Mouse (Mus musculus): Measurements from ENCODE around the gene Mtmr10.

The Mtmr10 gene

GRCm38 (mm10) chr7:64248352-64248751, 39.1 kb upstream of the Mtmr10 start:
- Histone ChIP-seq H3K4me3 (replicated peaks; ENCODE audit: low read length) (no peak overlapping the region), H3K9me3 (ENCODE audit: low read length) (no peaks in the 10 kb centered on the region), H3K27me3 (ENCODE audit: insufficient read depth, low read length) (0 out of 2 replicates have a peak, but pooled peaks cover 2% of the 10 kb centered on the region), H3K36me3 (ENCODE audit: insufficient read depth, low read length) (no peaks in the 10 kb centered on the region), H3K4me1 (replicated peaks; ENCODE audit: low read depth, low read length) (no peaks in the 10 kb centered on the region)
- TF ChIP-seq POU5F1 (IDR thresholded peaks at IDR 0.05; ENCODE audit: borderline replicate concordance, low read length) = no peak
- no peak for TF ChIP-seq CTCF (conservative IDR thresholded peaks at IDR 0.05; ENCODE audit: low read length)
- TF ChIP-seq NANOG (IDR thresholded peaks at IDR 0.05; ENCODE audit: borderline replicate concordance, low read length) = no peak

DNA sequence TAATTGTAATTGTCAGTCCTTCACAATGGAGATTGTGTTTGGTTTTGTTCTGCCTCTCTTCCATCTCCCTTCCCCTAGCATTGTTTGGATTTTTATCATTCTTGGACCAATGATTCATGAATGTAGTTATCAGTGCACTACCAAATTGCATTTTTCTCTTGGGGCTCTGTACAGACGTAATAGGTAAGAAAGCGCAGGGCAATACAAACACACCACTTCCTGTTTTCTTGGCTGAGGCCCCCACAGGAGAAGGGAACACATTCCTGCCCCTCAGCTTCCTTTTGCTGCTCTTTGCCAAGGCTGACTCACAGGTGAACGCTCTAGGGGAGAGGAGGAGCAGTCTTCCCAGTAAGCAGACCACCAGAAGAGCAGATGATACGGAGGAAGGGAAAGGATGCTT, 37.7 kb upstream of the Mtmr10 start:
- Histone ChIP-seq H3K4me3 (replicated peaks; ENCODE audit: low read length) (no peak overlapping the region), H3K4me1 (replicated peaks; ENCODE audit: low read depth, low read length) (no peaks in the 10 kb centered on the region), H3K36me3 (ENCODE audit: insufficient read depth, low read length) (no peaks in the 10 kb centered on the region), H3K9me3 (ENCODE audit: low read length) (0 out of 2 replicates have a peak, but pooled peaks cover 4% of the 10 kb centered on the region), H3K27me3 (ENCODE audit: insufficient read depth, low read length) (peaks cover 5% of the 10 kb centered on the region; the same call in 1 of the 2 replicates)
- TF ChIP-seq NANOG (IDR thresholded peaks at IDR 0.05; ENCODE audit: borderline replicate concordance, low read length) (no peak), POU5F1 (IDR thresholded peaks at IDR 0.05; ENCODE audit: borderline replicate concordance, low read length) (no peak)

DNA sequence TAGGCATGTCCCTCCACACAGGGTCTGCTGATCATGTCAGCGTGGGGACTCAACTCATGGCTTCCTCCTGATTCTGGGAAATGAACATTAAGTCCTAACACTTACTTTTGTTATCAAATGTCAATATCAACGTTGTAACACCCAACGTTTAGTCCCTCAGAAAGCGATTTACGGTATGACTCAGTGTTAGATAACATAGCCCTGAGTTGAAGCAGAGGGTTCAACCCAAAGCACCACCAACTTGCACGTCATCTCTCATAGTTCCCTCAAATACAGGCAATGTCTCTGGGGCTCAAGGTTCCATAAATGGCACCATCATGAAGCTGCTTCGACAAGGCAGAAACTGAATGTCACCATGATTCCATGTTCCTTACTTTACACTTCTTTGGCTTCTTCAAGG, 37.0 kb upstream of the Mtmr10 start:
- Histone ChIP-seq H3K36me3 (ENCODE audit: insufficient read depth, low read length) (no peaks in the 10 kb centered on the region), H3K27me3 (ENCODE audit: insufficient read depth, low read length) (peaks cover 5% of the 10 kb centered on the region; the same call in 1 of the 2 replicates), H3K4me1 (replicated peaks; ENCODE audit: low read depth, low read length) (no peaks in the 10 kb centered on the region), H3K4me3 (replicated peaks; ENCODE audit: low read length) (no peak overlapping the region), H3K9me3 (ENCODE audit: low read length) (0 out of 2 replicates have a peak, but pooled peaks cover 4% of the 10 kb centered on the region)
- TF ChIP-seq NANOG (IDR thresholded peaks at IDR 0.05; ENCODE audit: borderline replicate concordance, low read length) (no peak), POU5F1 (IDR thresholded peaks at IDR 0.05; ENCODE audit: borderline replicate concordance, low read length) (no peak), CTCF (conservative IDR thresholded peaks at IDR 0.05; ENCODE audit: low read length) (no peak)

DNA sequence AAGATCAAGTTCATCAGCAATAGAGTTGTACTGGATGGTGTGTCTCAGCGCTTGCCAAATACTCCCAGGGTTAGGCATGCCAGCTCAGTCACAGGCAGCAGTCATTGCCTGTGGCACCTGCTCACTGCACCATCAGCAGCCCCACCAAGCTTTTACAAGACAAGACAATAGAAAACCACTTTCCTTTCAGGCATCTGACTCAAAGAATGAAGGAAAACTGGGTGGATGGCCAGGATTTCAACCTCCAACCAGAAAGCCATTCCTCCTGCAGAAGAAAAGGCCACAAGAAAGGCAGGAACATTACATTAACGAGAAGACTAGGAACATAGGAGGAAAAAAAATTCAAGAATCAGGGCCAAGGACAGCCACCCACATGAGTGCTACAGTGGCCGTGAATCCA, 33.7 kb upstream of the Mtmr10 start:
- H3K4me1 ChIP-seq (replicated peaks; ENCODE audit: low read depth, low read length) = no peaks in the 10 kb centered on the region
- H3K27me3 ChIP-seq (ENCODE audit: insufficient read depth, low read length) = peaks cover 5% of the 10 kb centered on the region; the same call in 1 of the 2 replicates
- 0 out of 2 replicates have a peak, but pooled peaks cover 4% of the 10 kb centered on the region for H3K9me3 ChIP-seq (ENCODE audit: low read length)
- TF ChIP-seq POU5F1 (IDR thresholded peaks at IDR 0.05; ENCODE audit: borderline replicate concordance, low read length) = no peak
- no peak for TF ChIP-seq CTCF (conservative IDR thresholded peaks at IDR 0.05; ENCODE audit: low read length)
- no peak for TF ChIP-seq NANOG (IDR thresholded peaks at IDR 0.05; ENCODE audit: borderline replicate concordance, low read length)
- no peaks in the 10 kb centered on the region for H3K36me3 ChIP-seq (ENCODE audit: insufficient read depth, low read length)
- no peak overlapping the region for H3K4me3 ChIP-seq (replicated peaks; ENCODE audit: low read length)

DNA sequence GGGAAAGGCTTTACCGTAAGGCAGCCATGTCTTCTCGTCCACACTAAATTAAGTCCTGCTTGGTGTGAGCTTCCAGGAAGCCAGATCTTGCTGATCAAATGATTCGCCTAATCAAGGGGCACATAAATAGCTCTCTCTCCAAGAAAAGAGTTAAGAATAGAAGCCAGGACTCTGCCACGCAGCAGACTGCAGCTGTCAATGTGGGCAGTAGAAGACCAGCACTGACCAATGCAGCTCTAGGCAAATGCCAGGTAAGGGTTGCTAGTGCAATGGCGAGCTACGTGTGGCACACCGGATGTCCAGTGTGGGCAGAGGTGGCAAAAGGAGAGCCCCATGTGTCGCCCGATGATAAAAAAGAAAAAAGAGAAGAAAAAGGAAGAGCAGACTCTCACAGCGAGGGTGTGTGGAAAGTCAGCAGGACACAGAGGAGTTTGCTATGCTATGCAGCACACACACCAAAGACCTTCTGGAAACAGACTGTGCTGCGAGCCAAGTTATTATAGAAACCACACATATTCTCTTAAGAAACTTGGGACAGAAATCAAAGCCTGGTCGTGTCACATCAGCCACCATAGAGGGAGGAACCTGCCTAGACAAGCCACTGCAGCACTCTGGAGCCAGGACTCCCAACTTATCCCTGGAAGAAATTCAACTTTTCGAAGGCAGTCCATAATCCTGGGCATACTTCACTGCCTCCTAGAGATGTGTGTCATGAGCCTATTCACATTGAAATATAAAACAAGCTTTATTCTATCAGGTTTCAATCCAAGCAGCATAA, 21.8 kb upstream of the Mtmr10 start:
- TF ChIP-seq POU5F1 (IDR thresholded peaks at IDR 0.05; ENCODE audit: borderline replicate concordance, low read length) (no peak), NANOG (IDR thresholded peaks at IDR 0.05; ENCODE audit: borderline replicate concordance, low read length) (no peak), CTCF (conservative IDR thresholded peaks at IDR 0.05; ENCODE audit: low read length) (no peak)
- peaks cover 17% of the 10 kb centered on the region for H3K9me3 ChIP-seq (ENCODE audit: low read length)
- no peaks in the 10 kb centered on the region for H3K36me3 ChIP-seq (ENCODE audit: insufficient read depth, low read length)
- H3K27me3 ChIP-seq (ENCODE audit: insufficient read depth, low read length) = peaks cover 34% of the 10 kb centered on the region
- peaks cover 11% of the 10 kb centered on the region for H3K4me1 ChIP-seq (replicated peaks; ENCODE audit: low read depth, low read length)
- no peak overlapping the region for H3K4me3 ChIP-seq (replicated peaks; ENCODE audit: low read length)

GRCm38 (mm10) chr7:64266587-64266986, 20.9 kb upstream of the Mtmr10 start:
- H3K9me3 ChIP-seq (ENCODE audit: low read length) = peaks cover 9% of the 10 kb centered on the region; the same call in 1 of the 2 replicates
- TF ChIP-seq POU5F1 (IDR thresholded peaks at IDR 0.05; ENCODE audit: borderline replicate concordance, low read length) (no peak), NANOG (IDR thresholded peaks at IDR 0.05; ENCODE audit: borderline replicate concordance, low read length) (no peak), CTCF (conservative IDR thresholded peaks at IDR 0.05; ENCODE audit: low read length) (no peak)
- no peak overlapping the region for H3K4me3 ChIP-seq (replicated peaks; ENCODE audit: low read length)
- H3K4me1 ChIP-seq (replicated peaks; ENCODE audit: low read depth, low read length) = peaks cover 11% of the 10 kb centered on the region
- no peaks in the 10 kb centered on the region for H3K36me3 ChIP-seq (ENCODE audit: insufficient read depth, low read length)
- peaks cover 34% of the 10 kb centered on the region for H3K27me3 ChIP-seq (ENCODE audit: insufficient read depth, low read length)

DNA sequence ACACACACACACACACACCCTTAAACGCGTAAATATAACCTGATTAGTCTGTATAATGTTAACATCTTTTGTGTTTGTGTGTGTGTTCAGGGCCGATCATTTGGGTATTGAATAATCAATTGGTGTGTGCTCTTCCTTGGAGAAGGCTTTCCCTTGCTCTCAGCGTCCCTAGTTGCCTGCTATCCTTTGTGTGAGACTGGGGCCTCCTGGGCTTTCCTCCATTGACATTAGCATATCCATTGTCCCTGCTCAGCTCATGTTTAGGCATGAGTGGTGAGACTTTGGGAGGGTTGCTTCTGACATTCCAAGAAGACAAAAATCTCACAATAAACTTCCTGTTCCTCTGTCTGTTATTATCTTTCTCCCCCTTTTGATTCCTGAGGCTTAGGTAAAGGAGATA, 15.5 kb upstream of the Mtmr10 start:
- no peak for TF ChIP-seq NANOG (IDR thresholded peaks at IDR 0.05; ENCODE audit: borderline replicate concordance, low read length)
- no peak for TF ChIP-seq POU5F1 (IDR thresholded peaks at IDR 0.05; ENCODE audit: borderline replicate concordance, low read length)
- TF ChIP-seq CTCF (conservative IDR thresholded peaks at IDR 0.05; ENCODE audit: low read length) = no peak
- no peak overlapping the region for H3K4me3 ChIP-seq (replicated peaks; ENCODE audit: low read length)

DNA sequence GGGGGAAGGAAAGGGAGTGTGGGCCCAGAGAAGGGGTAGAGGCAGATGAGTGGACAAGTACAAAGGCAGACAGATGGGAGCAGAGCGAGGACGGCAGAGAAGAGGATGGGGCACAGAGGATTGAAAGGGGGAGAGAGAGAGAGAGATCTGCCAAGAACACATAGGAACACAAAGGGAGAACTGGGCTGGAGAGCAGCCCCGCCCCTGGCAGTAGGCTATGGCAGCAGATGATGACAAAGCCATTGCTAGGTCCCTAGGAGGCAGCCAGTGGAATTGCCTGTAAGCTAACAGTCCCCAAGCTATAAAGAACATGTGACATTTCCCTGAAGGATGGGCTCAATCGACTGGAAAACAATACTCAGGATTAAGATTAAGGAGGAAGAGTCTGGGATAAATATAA, 11.9 kb upstream of the Mtmr10 start:
- no peaks in the 10 kb centered on the region for H3K27me3 ChIP-seq (ENCODE audit: insufficient read depth, low read length)
- H3K36me3 ChIP-seq (ENCODE audit: insufficient read depth, low read length) = no peaks in the 10 kb centered on the region
- H3K4me3 ChIP-seq (replicated peaks; ENCODE audit: low read length) = no peak overlapping the region
- no peak for TF ChIP-seq NANOG (IDR thresholded peaks at IDR 0.05; ENCODE audit: borderline replicate concordance, low read length)
- no peak for TF ChIP-seq POU5F1 (IDR thresholded peaks at IDR 0.05; ENCODE audit: borderline replicate concordance, low read length)
- no peak for TF ChIP-seq CTCF (conservative IDR thresholded peaks at IDR 0.05; ENCODE audit: low read length)
- no peaks in the 10 kb centered on the region for H3K9me3 ChIP-seq (ENCODE audit: low read length)
- peaks cover 13% of the 10 kb centered on the region for H3K4me1 ChIP-seq (replicated peaks; ENCODE audit: low read depth, low read length)

More for the DNA sequence above, 15.5 kb upstream of the Mtmr10 start:
- no peaks in the 10 kb centered on the region for H3K36me3 ChIP-seq (ENCODE audit: insufficient read depth, low read length)
- H3K4me1 ChIP-seq (replicated peaks; ENCODE audit: low read depth, low read length) = peaks cover 24% of the 10 kb centered on the region
- H3K9me3 ChIP-seq (ENCODE audit: low read length) = no peaks in the 10 kb centered on the region
- peaks cover 26% of the 10 kb centered on the region for H3K27me3 ChIP-seq (ENCODE audit: insufficient read depth, low read length)
